8 mouse cellular contexts compared by ENCODE assay signal in genomic region chr2:74907368-74908291, GRCm38 (mm10).
A peak's percentile ranks its signal among the peaks of the same experiment; 100 is the strongest.
DNase-seq lines count a peak whose midpoint lies in the region; ATAC-seq and TF ChIP-seq lines count a peak whose summit lies in the region.

No protein-coding gene starts in this region.

- intact Hi-C loops in gastrocnemius, adult 2 months (cut with DNase I) = no loop called here
- intact Hi-C loops in left cerebral cortex, postnatal 14 days (cut with DNase I) = no loop called here

- no peaks in the 10 kb centered on the region for H3K27me3 ChIP-seq in midbrain, embryonic 15.5 days (replicated peaks)
- H3K27me3 ChIP-seq in midbrain, embryonic 10.5 days (ENCODE audit: low read depth, poor library complexity, severe bottlenecking) = no peaks in the 10 kb centered on the region
- H3K27me3 ChIP-seq in kidney, embryonic 16.5 days (ENCODE audit: insufficient read depth, low read length) = no peaks in the 10 kb centered on the region
- no peaks in the 10 kb centered on the region; the same call in 1 of the 2 replicates for H3K27me3 ChIP-seq in cerebellum, adult 2 months (ENCODE audit: control insufficient read depth, insufficient read depth, low read length)

- H3K4me3 ChIP-seq in midbrain, embryonic 15.5 days = no peak overlapping the region
- H3K4me3 ChIP-seq in midbrain, embryonic 10.5 days = no peak overlapping the region
- peak overlapping the region; percentile 60 for H3K4me3 ChIP-seq in gastrocnemius, adult 2 months
- H3K4me3 ChIP-seq in kidney, embryonic 16.5 days (ENCODE audit: low read length) = no peak overlapping the region
- no peak overlapping the region for H3K4me3 ChIP-seq in cerebellum, adult 2 months (replicated peaks; ENCODE audit: insufficient read depth, low read depth, low read length)

- H3K27ac ChIP-seq in midbrain, embryonic 15.5 days = no peak overlapping the region
- H3K27ac ChIP-seq in midbrain, embryonic 10.5 days (replicated peaks) = no peak overlapping the region
- peak overlapping the region; percentile 59 for H3K27ac ChIP-seq in gastrocnemius, adult 2 months
- H3K27ac ChIP-seq in kidney, embryonic 16.5 days (ENCODE audit: low read length) = peak overlapping the region; percentile 38; the same call in 1 of the 2 replicates
- H3K27ac ChIP-seq in cerebellum, adult 2 months (ENCODE audit: insufficient read depth, low read length) = no peak overlapping the region

- H3K36me3 ChIP-seq in midbrain, embryonic 15.5 days (replicated peaks) = no peaks in the 10 kb centered on the region
- H3K36me3 ChIP-seq in midbrain, embryonic 10.5 days = no peaks in the 10 kb centered on the region
- H3K36me3 ChIP-seq in kidney, embryonic 16.5 days (ENCODE audit: insufficient read depth, low read length) = no peaks in the 10 kb centered on the region

- no peak overlapping the region for H3K9ac ChIP-seq in midbrain, embryonic 15.5 days
- H3K9ac ChIP-seq in kidney, embryonic 16.5 days (replicated peaks; ENCODE audit: low read length) = no peak overlapping the region

- H3K4me2 ChIP-seq in midbrain, embryonic 15.5 days = 0 out of 2 replicates have a peak overlapping the region, but pooled peaks have one; percentile 7
- H3K4me2 ChIP-seq in kidney, embryonic 16.5 days (replicated peaks; ENCODE audit: low read depth, low read length) = peak overlapping the region; percentile 22

- TF ChIP-seq CTCF in gastrocnemius, adult 2 months (IDR thresholded peaks at IDR 0.05) = no peak
- no peak for TF ChIP-seq CTCF in cerebellum, adult 2 months (IDR thresholded peaks at IDR 0.05; ENCODE audit: borderline replicate concordance, insufficient read depth, low read depth, low read length)

- TF ChIP-seq POLR2A in cerebellum, adult 2 months (IDR thresholded peaks at IDR 0.05; ENCODE audit: borderline replicate concordance, insufficient read depth, low read length) = no peak

- no peaks in the 10 kb centered on the region for H3K4me1 ChIP-seq in midbrain, embryonic 15.5 days
- peaks cover 11% of the 10 kb centered on the region for H3K4me1 ChIP-seq in midbrain, embryonic 10.5 days
- peaks cover 8% of the 10 kb centered on the region; the same call in 1 of the 2 replicates for H3K4me1 ChIP-seq in kidney, embryonic 16.5 days (ENCODE audit: insufficient read depth, low read length)
- 0 out of 2 replicates have a peak, but pooled peaks cover 2% of the 10 kb centered on the region for H3K4me1 ChIP-seq in cerebellum, adult 2 months (ENCODE audit: control insufficient read depth, insufficient read depth, low read length)

- H3K9me3 ChIP-seq in midbrain, embryonic 15.5 days = no peaks in the 10 kb centered on the region
- H3K9me3 ChIP-seq in midbrain, embryonic 10.5 days (replicated peaks) = no peaks in the 10 kb centered on the region
- H3K9me3 ChIP-seq in kidney, embryonic 16.5 days (ENCODE audit: low read length) = no peaks in the 10 kb centered on the region; the same call in 1 of the 2 replicates

- no peak for DNase-seq in midbrain, embryonic 10.5 days (ENCODE audit: low spot score)
- DNase-seq in gastrocnemius, adult 2 months = peak; percentile 76
- peak; percentile 55 for DNase-seq in ovary, postnatal 36 days (ENCODE audit: low spot score)
- DNase-seq in left cerebral cortex, postnatal 14 days (ENCODE audit: low spot score in 2 of 2) = no peak
- DNase-seq in cerebellum, adult 2 months = no peak
- no peak for DNase-seq in cerebellum, adult 8-10 months

- 56% methylated on average over 19 of the region's 19 CpGs for WGBS in midbrain, embryonic 15.5 days
- WGBS in midbrain, embryonic 10.5 days = 75% methylated on average over 19 of the region's 19 CpGs
- 56% methylated on average over 19 of the region's 19 CpGs for WGBS in kidney, embryonic 16.5 days
- 64% methylated on average over 19 of the region's 19 CpGs for WGBS in cerebellum, adult 2 months

- no peak for ATAC-seq in midbrain, embryonic 15.5 days (replicated peaks)
- no peak for ATAC-seq in kidney, embryonic 16.5 days (ENCODE audit: low FRiP score, low TSS enrichment)

Comparison
In these comparisons a context has a peak if more than half of its experiments do, and no peak if none do; other contexts are left out.
1. H3K27ac ChIP-seq: peak in gastrocnemius, adult 2 months (single experiment) and kidney, embryonic 16.5 days (single experiment); none in midbrain, embryonic 15.5 days (single experiment), midbrain, embryonic 10.5 days (single experiment) and cerebellum, adult 2 months (single experiment).
2. DNase-seq: peak in gastrocnemius, adult 2 months (single experiment) and ovary, postnatal 36 days (single experiment); none in midbrain, embryonic 10.5 days (single experiment), left cerebral cortex, postnatal 14 days (0 of 2), cerebellum, adult 2 months (0 of 2) and cerebellum, adult 8-10 months (single experiment).